Mouse (Mus musculus): ENCODE measurements around the gene Angptl1. TPM values are rescaled to one million over a fixed set of nuclear protein-coding genes. Genes with fewer than 3 reads are reported as not detected.

The Angptl1 gene
- polyA plus RNA-seq (2014; fragmentation: Nextera tagmentation; extraction: Ambion mirVana) = 1.3 and 1.6 TPM in 2 replicates

DNA sequence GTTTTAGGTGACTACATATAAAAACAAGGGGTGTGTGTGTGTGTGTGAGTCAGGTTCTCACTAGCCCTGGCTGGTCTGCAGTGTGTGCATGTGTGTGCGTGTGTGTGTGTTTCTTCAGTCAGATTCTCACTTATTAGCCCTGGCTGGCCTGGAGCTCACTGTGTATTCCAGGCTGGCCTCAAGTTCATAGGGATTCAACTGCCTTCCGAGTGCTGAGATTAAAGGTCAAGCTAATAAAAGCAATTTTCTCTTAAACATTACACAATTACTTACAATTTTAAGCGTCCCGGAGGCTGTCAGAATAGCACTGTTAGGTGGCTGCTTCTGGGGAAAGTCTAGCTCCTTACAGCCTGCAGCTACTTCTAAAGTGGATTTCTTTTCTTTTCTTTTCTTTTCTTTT, at the start of gene Angptl1:
Gene Angptl1 (plus strand): TSS at position 386 of the 400 bp plus-strand sequence.
- WGBS = 20% methylated on average over 4 of the region's 4 CpGs
- H3K36me3 ChIP-seq (ENCODE audit: control insufficient read depth, insufficient read depth, low read length) = no peaks in the 10 kb centered on the region
- H3K4me2 ChIP-seq (ENCODE audit: low read depth, low read length, severe bottlenecking) = peak within 1 kb of the TSS; percentile 40; the same call in 1 of the 2 replicates
- no peak within 1 kb of the TSS for H3K4me3 ChIP-seq (ENCODE audit: low read depth, low read length)
- no peaks in the 10 kb centered on the region for H3K9me3 ChIP-seq (ENCODE audit: control insufficient read depth, low read length)
- H3K4me1 ChIP-seq (replicated peaks; ENCODE audit: control insufficient read depth, insufficient read depth, low read length) = peaks cover 8% of the 10 kb centered on the region; the same call in 1 of the 2 replicates
- no peak for DNase-seq (ENCODE audit: low spot score)
- H3K27me3 ChIP-seq (ENCODE audit: control insufficient read depth, insufficient read depth, low read length) = no peaks in the 10 kb centered on the region
- peak within 1 kb of the TSS; percentile 29; the same call in 1 of the 2 replicates for H3K9ac ChIP-seq (ENCODE audit: low read length)
- H3K27ac ChIP-seq (ENCODE audit: low read depth, low read length) = peak within 1 kb of the TSS; percentile 60
- ATAC-seq (replicated peaks; ENCODE audit: low FRiP score) = peak; percentile 71

DNA sequence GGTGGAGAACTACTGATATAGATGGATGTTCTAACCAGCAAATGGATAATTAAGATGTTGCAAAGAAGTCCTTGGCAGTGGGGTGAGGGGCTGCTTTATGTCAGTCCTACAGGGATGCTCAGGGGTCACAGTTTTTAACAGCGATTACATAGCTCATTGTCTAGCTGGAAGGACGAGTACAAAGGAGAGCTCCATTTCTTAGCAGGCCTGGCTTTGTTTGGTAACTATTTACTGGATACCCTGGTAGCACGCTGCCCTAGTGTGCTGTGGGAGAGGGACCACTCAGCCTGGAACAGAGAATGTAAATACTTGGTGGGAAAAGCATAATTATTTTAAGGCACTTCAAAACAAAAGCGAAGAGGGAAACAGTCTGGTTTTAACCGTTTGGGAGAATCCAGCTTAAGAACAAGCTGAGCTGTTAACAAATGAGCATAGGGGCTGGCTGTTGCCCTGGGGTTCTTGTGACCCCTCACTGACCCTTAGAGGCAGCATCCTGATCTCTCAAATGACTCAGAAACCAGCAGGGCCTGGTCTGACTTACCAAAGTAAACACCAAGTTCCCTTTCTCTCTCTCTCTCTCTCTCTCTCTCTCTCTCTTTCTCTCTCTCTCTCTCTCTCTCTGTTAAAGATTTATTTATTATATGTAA, 48.4 kb upstream of the Angptl1 start:
- WGBS = 10% methylated on average over 5 of the region's 5 CpGs
- DNase-seq (ENCODE audit: low spot score) = no peak
- Histone ChIP-seq H3K9me3 (ENCODE audit: control insufficient read depth, low read length) (no peaks in the 10 kb centered on the region), H3K27ac (ENCODE audit: low read depth, low read length) (peak overlapping the region; percentile 25; the same call in 1 of the 2 replicates), H3K9ac (ENCODE audit: low read length) (no peak overlapping the region), H3K27me3 (ENCODE audit: control insufficient read depth, insufficient read depth, low read length) (no peaks in the 10 kb centered on the region), H3K4me1 (replicated peaks; ENCODE audit: control insufficient read depth, insufficient read depth, low read length) (peaks cover 9% of the 10 kb centered on the region; the same call in 1 of the 2 replicates), H3K4me2 (ENCODE audit: low read depth, low read length, severe bottlenecking) (no peak overlapping the region), H3K4me3 (ENCODE audit: low read depth, low read length) (no peak overlapping the region), H3K36me3 (ENCODE audit: control insufficient read depth, insufficient read depth, low read length) (no peaks in the 10 kb centered on the region)
- no peak for ATAC-seq (replicated peaks; ENCODE audit: low FRiP score)

DNA sequence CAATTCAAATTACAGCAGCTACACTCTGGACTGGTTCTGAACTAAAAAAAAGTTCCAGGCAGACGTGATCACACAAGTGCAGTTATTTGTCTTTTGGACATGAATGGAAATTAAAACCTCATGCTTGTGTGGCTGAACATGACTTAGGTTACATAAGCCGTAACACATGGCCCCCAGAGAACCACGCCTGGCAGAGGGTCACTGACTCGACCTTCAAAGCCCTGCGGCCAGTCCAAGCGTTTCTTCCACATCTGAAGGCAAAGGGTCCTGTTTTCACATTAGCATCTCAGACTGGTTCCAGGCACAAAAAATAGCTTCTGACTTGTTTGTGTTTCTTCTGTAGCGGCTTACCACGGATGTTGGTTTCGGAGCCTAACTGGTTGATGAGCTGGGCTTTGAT, 42.1 kb upstream of the Angptl1 start:
- no peaks in the 10 kb centered on the region for H3K36me3 ChIP-seq (ENCODE audit: control insufficient read depth, insufficient read depth, low read length)
- ATAC-seq (replicated peaks; ENCODE audit: low FRiP score) = no peak
- no peak overlapping the region for H3K4me2 ChIP-seq (ENCODE audit: low read depth, low read length, severe bottlenecking)
- no peak overlapping the region for H3K4me3 ChIP-seq (ENCODE audit: low read depth, low read length)
- 77% methylated on average over 9 of the region's 9 CpGs for WGBS
- no peaks in the 10 kb centered on the region for H3K27me3 ChIP-seq (ENCODE audit: control insufficient read depth, insufficient read depth, low read length)
- H3K4me1 ChIP-seq (replicated peaks; ENCODE audit: control insufficient read depth, insufficient read depth, low read length) = no peaks in the 10 kb centered on the region
- no peak for DNase-seq (ENCODE audit: low spot score)
- no peak overlapping the region for H3K27ac ChIP-seq (ENCODE audit: low read depth, low read length)
- H3K9ac ChIP-seq (ENCODE audit: low read length) = no peak overlapping the region
- H3K9me3 ChIP-seq (ENCODE audit: control insufficient read depth, low read length) = no peaks in the 10 kb centered on the region

DNA sequence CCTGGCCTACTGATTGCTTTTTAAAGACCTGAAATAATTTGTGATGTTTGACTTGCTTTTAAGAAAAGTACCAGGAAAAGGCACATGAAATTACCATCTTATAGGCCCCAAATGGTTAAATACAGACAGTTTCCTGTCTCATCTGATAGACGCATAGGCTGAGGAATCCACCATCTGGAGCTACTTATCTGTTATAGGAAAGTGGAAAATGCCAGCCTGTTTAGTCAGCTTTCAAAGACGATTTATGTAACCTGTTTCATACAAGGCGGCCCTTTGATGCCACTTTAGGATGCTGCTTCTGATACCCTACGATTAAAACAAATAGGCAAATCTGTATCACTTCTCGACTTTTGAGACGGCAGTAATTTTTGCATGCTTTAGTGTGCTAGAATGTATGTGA, 37.1 kb upstream of the Angptl1 start:
- Histone ChIP-seq H3K4me2 (ENCODE audit: low read depth, low read length, severe bottlenecking) (no peak overlapping the region), H3K4me3 (ENCODE audit: low read depth, low read length) (no peak overlapping the region), H3K27ac (ENCODE audit: low read depth, low read length) (no peak overlapping the region), H3K36me3 (ENCODE audit: control insufficient read depth, insufficient read depth, low read length) (no peaks in the 10 kb centered on the region), H3K9ac (ENCODE audit: low read length) (no peak overlapping the region), H3K27me3 (ENCODE audit: control insufficient read depth, insufficient read depth, low read length) (no peaks in the 10 kb centered on the region), H3K9me3 (ENCODE audit: control insufficient read depth, low read length) (no peaks in the 10 kb centered on the region), H3K4me1 (replicated peaks; ENCODE audit: control insufficient read depth, insufficient read depth, low read length) (no peaks in the 10 kb centered on the region)
- 81% methylated on average over 6 of the region's 6 CpGs for WGBS
- DNase-seq (ENCODE audit: low spot score) = no peak
- no peak for ATAC-seq (replicated peaks; ENCODE audit: low FRiP score)

GRCm38 (mm10) chr1:156808332-156808731, 30.0 kb upstream of the Angptl1 start:
- DNase-seq (ENCODE audit: low spot score) = no peak
- no peaks in the 10 kb centered on the region for H3K36me3 ChIP-seq (ENCODE audit: control insufficient read depth, insufficient read depth, low read length)
- no peak overlapping the region for H3K9ac ChIP-seq (ENCODE audit: low read length)
- H3K27ac ChIP-seq (ENCODE audit: low read depth, low read length) = no peak overlapping the region
- H3K4me3 ChIP-seq (ENCODE audit: low read depth, low read length) = no peak overlapping the region
- no peaks in the 10 kb centered on the region for H3K4me1 ChIP-seq (replicated peaks; ENCODE audit: control insufficient read depth, insufficient read depth, low read length)
- H3K27me3 ChIP-seq (ENCODE audit: control insufficient read depth, insufficient read depth, low read length) = no peaks in the 10 kb centered on the region
- 77% methylated on average over 10 of the region's 10 CpGs for WGBS
- no peak overlapping the region for H3K4me2 ChIP-seq (ENCODE audit: low read depth, low read length, severe bottlenecking)
- ATAC-seq (replicated peaks; ENCODE audit: low FRiP score) = no peak
- no peaks in the 10 kb centered on the region for H3K9me3 ChIP-seq (ENCODE audit: control insufficient read depth, low read length)

DNA sequence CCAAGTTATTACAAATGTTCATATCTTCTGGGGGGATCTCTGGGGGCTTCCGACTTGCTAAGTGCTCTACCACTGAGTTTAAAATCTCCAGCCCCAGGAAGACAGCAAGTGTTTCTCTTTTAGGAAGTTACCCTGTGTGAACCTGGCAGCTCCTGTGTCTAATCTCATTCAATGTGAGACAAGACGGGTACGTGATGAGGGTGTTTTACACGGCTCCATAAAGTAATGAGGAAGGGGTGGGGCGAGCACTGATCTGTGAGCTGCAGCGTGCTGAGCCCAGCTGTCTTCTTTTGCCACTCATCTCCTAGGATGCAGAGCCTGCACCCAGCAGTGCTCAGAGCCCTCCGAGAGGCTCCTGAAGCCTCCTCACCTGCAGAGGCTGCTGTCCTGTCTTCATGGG, 26.4 kb upstream of the Angptl1 start:
- Histone ChIP-seq H3K4me2 (ENCODE audit: low read depth, low read length, severe bottlenecking) (no peak overlapping the region), H3K36me3 (ENCODE audit: control insufficient read depth, insufficient read depth, low read length) (no peaks in the 10 kb centered on the region), H3K9me3 (ENCODE audit: control insufficient read depth, low read length) (no peaks in the 10 kb centered on the region), H3K27ac (ENCODE audit: low read depth, low read length) (no peak overlapping the region), H3K4me1 (replicated peaks; ENCODE audit: control insufficient read depth, insufficient read depth, low read length) (no peaks in the 10 kb centered on the region), H3K4me3 (ENCODE audit: low read depth, low read length) (no peak overlapping the region), H3K27me3 (ENCODE audit: control insufficient read depth, insufficient read depth, low read length) (no peaks in the 10 kb centered on the region), H3K9ac (ENCODE audit: low read length) (no peak overlapping the region)
- DNase-seq (ENCODE audit: low spot score) (no peak), ATAC-seq (replicated peaks; ENCODE audit: low FRiP score) (no peak)
- WGBS = 88% methylated on average over 7 of the region's 7 CpGs

GRCm38 (mm10) chr1:156812716-156813115, 25.6 kb upstream of the Angptl1 start:
- H3K27ac ChIP-seq (ENCODE audit: low read depth, low read length) = no peak overlapping the region
- ATAC-seq (replicated peaks; ENCODE audit: low FRiP score) (no peak), DNase-seq (ENCODE audit: low spot score) (no peak)
- H3K4me2 ChIP-seq (ENCODE audit: low read depth, low read length, severe bottlenecking) = no peak overlapping the region
- H3K9me3 ChIP-seq (ENCODE audit: control insufficient read depth, low read length) = no peaks in the 10 kb centered on the region
- H3K27me3 ChIP-seq (ENCODE audit: control insufficient read depth, insufficient read depth, low read length) = no peaks in the 10 kb centered on the region
- no peak overlapping the region for H3K9ac ChIP-seq (ENCODE audit: low read length)
- H3K4me3 ChIP-seq (ENCODE audit: low read depth, low read length) = no peak overlapping the region
- WGBS = 76% methylated on average over 8 of the region's 8 CpGs
- H3K36me3 ChIP-seq (ENCODE audit: control insufficient read depth, insufficient read depth, low read length) = peaks cover under 1% of the 10 kb centered on the region
- H3K4me1 ChIP-seq (replicated peaks; ENCODE audit: control insufficient read depth, insufficient read depth, low read length) = no peaks in the 10 kb centered on the region

DNA sequence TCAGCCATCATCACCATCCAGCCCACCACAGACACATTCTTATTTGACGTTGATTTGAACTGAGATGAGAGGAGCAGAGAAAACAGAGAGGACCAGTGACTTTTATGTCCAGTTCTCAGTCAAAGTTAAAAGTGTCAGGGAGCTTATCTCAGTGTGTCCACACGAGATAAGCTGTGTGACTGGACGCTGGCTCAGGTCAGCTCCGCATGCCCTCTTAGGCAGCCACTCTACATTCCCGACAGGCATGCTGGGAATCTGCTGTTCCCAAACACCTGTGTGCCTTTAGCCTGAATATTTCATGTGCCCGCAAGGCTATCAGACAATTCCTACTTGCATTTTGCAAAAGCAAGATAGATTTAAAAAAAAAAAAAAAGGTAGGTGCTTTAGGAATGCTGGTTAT, 24.9 kb upstream of the Angptl1 start:
- H3K4me2 ChIP-seq (ENCODE audit: low read depth, low read length, severe bottlenecking) = no peak overlapping the region
- H3K4me3 ChIP-seq (ENCODE audit: low read depth, low read length) = no peak overlapping the region
- H3K4me1 ChIP-seq (replicated peaks; ENCODE audit: control insufficient read depth, insufficient read depth, low read length) = no peaks in the 10 kb centered on the region
- WGBS = 83% methylated on average over 6 of the region's 6 CpGs
- DNase-seq (ENCODE audit: low spot score) (no peak), ATAC-seq (replicated peaks; ENCODE audit: low FRiP score) (no peak)
- peaks cover 3% of the 10 kb centered on the region for H3K36me3 ChIP-seq (ENCODE audit: control insufficient read depth, insufficient read depth, low read length)
- no peaks in the 10 kb centered on the region for H3K9me3 ChIP-seq (ENCODE audit: control insufficient read depth, low read length)
- no peaks in the 10 kb centered on the region for H3K27me3 ChIP-seq (ENCODE audit: control insufficient read depth, insufficient read depth, low read length)
- H3K27ac ChIP-seq (ENCODE audit: low read depth, low read length) = no peak overlapping the region
- H3K9ac ChIP-seq (ENCODE audit: low read length) = no peak overlapping the region

GRCm38 (mm10) chr1:156819236-156819635, 19.1 kb upstream of the Angptl1 start:
- Histone ChIP-seq H3K27me3 (ENCODE audit: control insufficient read depth, insufficient read depth, low read length) (no peaks in the 10 kb centered on the region), H3K4me2 (ENCODE audit: low read depth, low read length, severe bottlenecking) (no peak overlapping the region), H3K27ac (ENCODE audit: low read depth, low read length) (no peak overlapping the region), H3K9ac (ENCODE audit: low read length) (no peak overlapping the region), H3K4me1 (replicated peaks; ENCODE audit: control insufficient read depth, insufficient read depth, low read length) (no peaks in the 10 kb centered on the region), H3K9me3 (ENCODE audit: control insufficient read depth, low read length) (no peaks in the 10 kb centered on the region), H3K36me3 (ENCODE audit: control insufficient read depth, insufficient read depth, low read length) (peaks cover 3% of the 10 kb centered on the region), H3K4me3 (ENCODE audit: low read depth, low read length) (no peak overlapping the region)
- WGBS = 96% methylated on average over 1 of the region's 1 CpGs
- no peak for ATAC-seq (replicated peaks; ENCODE audit: low FRiP score)
- no peak for DNase-seq (ENCODE audit: low spot score)
